Comparison of ENCODE assay signal across 25 mouse cellular contexts in the genomic region with DNA sequence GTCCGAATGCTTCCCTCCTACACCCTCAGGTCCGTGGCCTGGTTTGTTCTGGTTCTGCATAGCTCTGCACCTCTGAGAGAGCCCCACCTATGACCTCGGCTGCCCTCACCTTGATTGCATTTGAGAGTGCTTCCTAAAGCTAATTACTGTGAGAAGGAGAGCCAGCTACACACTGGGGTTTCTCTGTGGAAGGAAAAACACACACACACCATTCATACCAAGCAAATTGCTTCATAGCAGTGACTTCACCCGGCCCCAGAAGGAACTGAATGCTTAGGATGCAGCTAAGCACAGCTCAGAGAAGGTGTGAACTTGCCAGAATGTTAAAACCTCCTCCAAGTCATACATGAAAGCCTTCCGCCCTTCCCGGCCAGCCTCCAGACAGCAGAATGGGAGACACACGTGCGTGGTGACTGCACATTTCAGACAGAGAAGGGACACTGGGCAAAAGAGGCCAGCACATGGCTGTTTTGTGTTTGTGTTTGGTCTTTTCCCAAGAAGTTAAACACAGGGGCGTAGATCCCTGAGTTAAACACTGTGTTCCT. TPM values are rescaled to one million over a fixed set of nuclear protein-coding genes. Genes with fewer than 3 reads are reported as not detected.
A peak's percentile ranks its signal among the peaks of the same experiment; 100 is the strongest.
DNase-seq lines count a peak whose midpoint lies in the region; ATAC-seq lines count a peak whose summit lies in the region.
"Had no signal": no experiment of that assay in that cellular context is flagged by ENCODE, and none has a peak within 500 bp of the region (broad histone marks: within the 10 kb centered on the region; RNA-seq: fewer than 3 reads in every experiment).

No protein-coding gene starts in this region.

- H3K9ac ChIP-seq in embryonic facial prominence, embryonic 15.5 days, result no peak overlapping the region
- H3K9ac ChIP-seq: embryonic facial prominence, embryonic 12.5 days; hindbrain, embryonic 14.5 days; intestine, embryonic 15.5 days had no signal

- H3K9me3 ChIP-seq in embryonic facial prominence, embryonic 15.5 days (replicated peaks), result no peaks in the 10 kb centered on the region
- H3K9me3 ChIP-seq: embryonic facial prominence, embryonic 12.5 days; forebrain, embryonic 10.5 days; hindbrain, embryonic 10.5 days; intestine, embryonic 15.5 days had no signal

- no peak overlapping the region for H3K27ac ChIP-seq in embryonic facial prominence, embryonic 15.5 days (replicated peaks)
- H3K27ac ChIP-seq: embryonic facial prominence, embryonic 12.5 days; forebrain, embryonic 10.5 days; heart, adult 2 months; hindbrain, embryonic 10.5 days; hindbrain, embryonic 14.5 days; intestine, embryonic 15.5 days had no signal

- H3K36me3 ChIP-seq in embryonic facial prominence, embryonic 15.5 days, result no peaks in the 10 kb centered on the region
- H3K36me3 ChIP-seq: embryonic facial prominence, embryonic 12.5 days; forebrain, embryonic 10.5 days; hindbrain, embryonic 10.5 days; intestine, embryonic 15.5 days had no signal

- DNase-seq in frontal cortex, postnatal 10 days (ENCODE audit: low spot score in 2 of 2), result no peak
- peak; percentile 12 for DNase-seq in kidney, adult 11 months
- DNase-seq in kidney, adult 18-20 months, result no peak
- peak; percentile 11 for DNase-seq in ZHBTc4 (ENCODE audit: low read depth, low spot score)
- no peak for DNase-seq in adrenal gland, adult 8-10 months
- DNase-seq: adrenal gland, postnatal 25 days; cerebellum, adult 2 months; cerebellum, postnatal 10 days; embryo, embryonic 11 days; heart, adult 2 months had no signal

- H3K4me1 ChIP-seq in embryonic facial prominence, embryonic 15.5 days, result peaks cover 21% of the 10 kb centered on the region; the same call in 1 of the 2 replicates
- H3K4me1 ChIP-seq: embryonic facial prominence, embryonic 12.5 days; hindbrain, embryonic 10.5 days; intestine, embryonic 15.5 days had no signal

- H3K4me3 ChIP-seq in embryonic facial prominence, embryonic 15.5 days (replicated peaks), result no peak overlapping the region
- H3K4me3 ChIP-seq: embryonic facial prominence, embryonic 12.5 days; erythroblast, embryonic 14.5 days; forebrain, embryonic 10.5 days; heart, adult 2 months; hindbrain, embryonic 10.5 days; intestine, embryonic 15.5 days had no signal

- no peak overlapping the region for H3K4me2 ChIP-seq in embryonic facial prominence, embryonic 15.5 days (replicated peaks)
- H3K4me2 ChIP-seq: embryonic facial prominence, embryonic 12.5 days; heart, embryonic 11.5 days; hindbrain, embryonic 14.5 days; intestine, embryonic 15.5 days had no signal

- peak; percentile 34; the same call in 1 of the 2 replicates for ATAC-seq in frontal cortex, adult (ENCODE audit: low TSS enrichment)
- 0 out of 2 replicates have a peak, but pooled peaks have one; percentile 29 for ATAC-seq in embryonic facial prominence, embryonic 15.5 days (ENCODE audit: insufficient number of reproducible peaks, low FRiP score, low TSS enrichment, low read depth)
- ATAC-seq in megakaryocyte-erythroid progenitor cell, adult 5-6 weeks (replicated peaks; ENCODE audit: low FRiP score, low TSS enrichment, poor library complexity, severe bottlenecking), result no peak
- ATAC-seq: activated CD4-positive, CD25-positive, alpha-beta regulatory T cell, adult 4 months; forebrain, embryonic 14.5 days; intestine, embryonic 15.5 days had no signal

- WGBS in embryonic facial prominence, embryonic 15.5 days, result 53% methylated on average over 9 of the region's 9 CpGs

- no peaks in the 10 kb centered on the region for H3K27me3 ChIP-seq in embryonic facial prominence, embryonic 15.5 days
- H3K27me3 ChIP-seq: intestine, embryonic 15.5 days had no signal

RNA-seq across cellular contexts. Expression of a gene that starts 39.5 kb away (rescaled TPM):
- polyA plus RNA-seq in embryonic facial prominence, embryonic 15.5 days (2015; fragmentation: Nextera tagmentation; extraction: Ambion mirVana), result 181 and 201 TPM in 2 replicates
- not detected in 2 replicates for total RNA-seq in megakaryocyte-erythroid progenitor cell, adult 5-6 weeks (2014; fragmentation: Nextera tagmentation)
- not detected in 2 replicates for total RNA-seq in megakaryocyte-erythroid progenitor cell, adult 5-6 weeks (2017)
- total RNA-seq in adrenal gland, adult 8-10 months (2022), result 1 to 10 TPM; 1.2 to 3.7 (median 2.3) TPM
- total RNA-seq: common myeloid progenitor, adult 5-6 weeks; MEL had no signal
- polyA plus RNA-seq: erythroblast, embryonic 14.5 days had no signal

RNA-seq across cellular contexts. Expression of a gene that starts 49.6 kb away (rescaled TPM):
- polyA plus RNA-seq in embryonic facial prominence, embryonic 15.5 days (2015; fragmentation: Nextera tagmentation; extraction: Ambion mirVana), result 41.4 and 55.6 TPM in 2 replicates
- total RNA-seq in megakaryocyte-erythroid progenitor cell, adult 5-6 weeks (2014; fragmentation: Nextera tagmentation), result not detected in 2 replicates
- not detected in 2 replicates for total RNA-seq in megakaryocyte-erythroid progenitor cell, adult 5-6 weeks (2017)
- total RNA-seq in adrenal gland, adult 8-10 months (2022), result 1 to 10 TPM; 1.3 to 2.6 (median 2.6) TPM
- total RNA-seq: common myeloid progenitor, adult 5-6 weeks; MEL had no signal
- polyA plus RNA-seq: activated CD4-positive, CD25-positive, alpha-beta regulatory T cell, adult 4 months; C2C12; erythroblast, embryonic 14.5 days; forebrain, embryonic 14.5 days had no signal

Comparison
In these comparisons a context has a peak if more than half of its experiments do, and no peak if none do; other contexts are left out.
1. DNase-seq: peak in kidney, adult 11 months (single experiment) and ZHBTc4 (single experiment); none in frontal cortex, postnatal 10 days (0 of 2), kidney, adult 18-20 months (single experiment) and adrenal gland, adult 8-10 months (single experiment).